Mouse (Mus musculus): ENCODE results near the gene Ccm2.

The Ccm2 gene

GRCm38 (mm10) chr11:6529961-6530360, 16.7 kb upstream of the Ccm2 start:
- no peak for DNase-seq (ENCODE audit: low read depth)

GRCm38 (mm10) chr11:6530746-6531145, 15.9 kb upstream of the Ccm2 start:
- DNase-seq (ENCODE audit: low read depth) = no peak

- no peak for DNase-seq (ENCODE audit: low read depth)
Measured at GRCm38 (mm10) chr11:6544683-6545082, 2.0 kb upstream of the Ccm2 start.

GRCm38 (mm10) chr11:6545186-6545856, 1.4 kb upstream of the Ccm2 start:
- DNase-seq (ENCODE audit: low read depth) = no peak

GRCm38 (mm10) chr11:6545857-6546192, 862 bp upstream of the Ccm2 start:
- DNase-seq (ENCODE audit: low read depth) = no peak

GRCm38 (mm10) chr11:6547037-6547680, 472 bp downstream of the Ccm2 start:
- DNase-seq (ENCODE audit: low read depth) = no peak

DNA sequence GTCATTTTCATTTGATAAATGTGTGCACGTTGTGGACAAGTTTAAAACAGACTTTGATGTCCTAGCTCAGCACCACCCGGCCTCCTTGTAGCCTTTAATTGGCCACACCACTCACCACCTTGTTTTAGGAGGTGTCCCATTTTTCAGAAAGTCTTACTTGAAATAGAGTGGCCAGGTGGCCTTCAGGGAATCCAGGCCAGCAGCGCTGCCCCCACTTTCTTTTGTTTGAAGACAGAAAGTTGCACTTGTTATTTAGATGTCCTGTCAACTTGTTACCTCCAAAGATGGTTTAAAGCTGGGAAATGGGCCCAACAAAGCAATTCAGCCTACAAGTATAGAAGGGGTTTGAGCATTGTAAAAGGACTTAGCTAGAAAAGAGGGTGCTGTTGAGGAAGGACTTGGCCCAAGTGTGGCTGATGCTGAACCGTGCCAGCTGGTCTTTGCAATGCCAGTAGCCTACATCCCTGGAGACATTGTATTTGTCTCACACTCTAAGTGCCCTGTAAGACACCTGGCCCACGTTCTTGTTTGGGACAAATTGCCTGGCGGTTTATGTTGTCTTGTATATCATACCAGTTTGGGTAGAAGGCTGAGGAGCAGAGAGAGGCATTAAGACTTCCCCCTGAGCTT, 1.1 kb downstream of the Ccm2 start:
- DNase-seq (ENCODE audit: low read depth) = no peak

DNA sequence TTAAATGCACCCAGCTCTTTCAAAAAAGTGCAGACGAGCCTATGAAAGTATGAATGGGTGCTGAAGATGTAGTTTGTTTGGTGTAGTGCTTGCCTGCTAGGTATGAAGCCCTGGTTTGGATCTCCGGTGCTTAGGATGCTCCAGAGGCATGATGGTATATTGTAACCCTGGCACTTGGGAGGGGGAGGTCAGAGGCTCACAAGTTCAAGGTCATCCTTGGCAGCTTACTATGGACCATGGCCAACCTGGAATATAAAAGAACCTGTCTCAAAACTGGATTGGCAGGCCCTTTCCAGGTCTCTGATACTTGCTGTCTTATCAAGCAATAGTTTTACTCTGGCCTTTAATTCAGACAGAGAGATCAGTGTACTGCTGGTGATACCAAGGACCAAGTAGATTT, 3.1 kb downstream of the Ccm2 start:
- no peak for DNase-seq (ENCODE audit: low read depth)

GRCm38 (mm10) chr11:6550201-6550600, 3.5 kb downstream of the Ccm2 start:
- no peak for DNase-seq (ENCODE audit: low read depth)

- no peak for DNase-seq (ENCODE audit: low read depth)
Measured at GRCm38 (mm10) chr11:6558234-6558633, 11.5 kb downstream of the Ccm2 start.

GRCm38 (mm10) chr11:6559996-6560395, 13.3 kb downstream of the Ccm2 start:
- DNase-seq (ENCODE audit: low read depth) = no peak

- no peak for DNase-seq (ENCODE audit: low read depth)
Measured at GRCm38 (mm10) chr11:6560655-6561360, 14.1 kb downstream of the Ccm2 start.

DNA sequence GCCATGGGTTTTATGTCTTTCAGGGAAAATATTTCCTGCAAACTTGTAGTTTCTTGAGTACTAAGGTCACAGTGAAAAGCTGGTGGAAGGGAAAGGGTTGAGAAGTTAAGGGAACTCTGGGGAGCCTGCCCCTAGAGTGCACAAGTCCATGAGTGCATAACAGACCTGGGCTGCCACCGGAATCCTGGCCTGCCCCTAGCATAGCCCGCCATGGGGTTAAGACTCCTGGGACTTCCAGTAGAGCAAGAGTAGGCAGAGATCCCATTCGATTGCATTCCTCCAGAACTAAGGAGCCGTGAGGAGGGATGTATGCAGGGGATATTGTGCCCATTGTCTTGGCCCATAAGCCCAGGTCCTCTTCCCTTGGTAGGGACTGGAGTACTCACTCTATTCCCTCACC, 14.8 kb downstream of the Ccm2 start:
- DNase-seq (ENCODE audit: low read depth) = no peak

DNA sequence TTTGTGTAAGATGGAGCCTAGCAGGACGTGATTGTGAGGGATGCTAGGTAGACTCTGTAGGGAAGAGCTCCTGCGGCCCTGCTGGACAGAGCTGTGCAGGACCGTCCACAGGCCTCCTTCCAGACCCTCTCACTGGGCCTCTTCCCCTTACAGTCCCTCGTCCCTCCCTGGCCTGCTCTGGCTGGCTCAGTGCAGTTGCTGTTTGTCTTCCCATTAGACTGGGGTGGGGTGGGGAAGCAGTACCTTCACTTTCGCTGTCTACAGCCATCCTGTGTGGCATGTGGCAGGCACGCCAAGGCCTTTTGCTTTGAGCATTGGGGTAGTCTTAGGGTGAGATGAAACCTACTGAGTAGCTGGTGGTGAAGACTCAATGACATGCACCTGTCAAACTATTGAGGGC, 15.7 kb downstream of the Ccm2 start:
- DNase-seq (ENCODE audit: low read depth) = no peak

DNA sequence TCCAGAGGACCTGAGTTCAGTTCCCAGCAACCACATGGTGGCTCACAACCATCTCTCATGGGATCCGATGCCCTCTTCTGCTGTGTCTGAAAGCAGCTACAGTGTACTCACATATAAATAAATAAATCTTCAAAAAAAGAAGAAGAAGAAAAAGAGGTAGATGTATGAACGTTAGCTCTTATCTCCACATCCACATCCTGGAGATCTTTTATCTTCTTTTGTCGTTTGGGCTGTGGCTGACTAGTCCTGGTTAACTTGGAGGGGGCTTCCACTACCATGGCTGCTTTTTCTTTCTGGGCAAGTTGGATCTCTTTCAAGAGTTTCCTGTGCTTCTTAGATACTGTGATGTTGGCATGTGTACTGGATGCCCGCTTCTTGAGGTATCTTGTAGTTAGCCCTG, 16.5 kb downstream of the Ccm2 start:
- DNase-seq (ENCODE audit: low read depth) = no peak

DNA sequence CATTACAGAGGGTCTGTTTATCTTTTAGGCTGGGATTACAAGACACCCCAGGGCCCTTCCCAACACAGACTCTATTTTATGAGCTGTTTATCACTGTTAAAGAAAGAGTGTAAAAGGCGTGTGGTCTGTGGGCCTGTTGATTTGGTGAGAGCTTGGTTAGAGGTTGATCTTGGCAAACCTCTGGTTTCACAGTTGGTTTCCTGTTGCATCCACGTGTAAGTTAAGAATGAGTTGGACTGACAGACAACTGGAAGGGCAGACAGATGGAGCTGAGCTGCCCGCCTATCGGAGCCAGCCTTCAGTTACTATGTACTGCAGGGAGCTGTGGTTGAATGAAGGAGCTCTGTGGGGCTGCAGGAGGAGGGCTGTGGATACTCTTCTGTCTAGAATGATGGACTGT, 19.8 kb downstream of the Ccm2 start:
- DNase-seq (ENCODE audit: low read depth) = no peak

DNA sequence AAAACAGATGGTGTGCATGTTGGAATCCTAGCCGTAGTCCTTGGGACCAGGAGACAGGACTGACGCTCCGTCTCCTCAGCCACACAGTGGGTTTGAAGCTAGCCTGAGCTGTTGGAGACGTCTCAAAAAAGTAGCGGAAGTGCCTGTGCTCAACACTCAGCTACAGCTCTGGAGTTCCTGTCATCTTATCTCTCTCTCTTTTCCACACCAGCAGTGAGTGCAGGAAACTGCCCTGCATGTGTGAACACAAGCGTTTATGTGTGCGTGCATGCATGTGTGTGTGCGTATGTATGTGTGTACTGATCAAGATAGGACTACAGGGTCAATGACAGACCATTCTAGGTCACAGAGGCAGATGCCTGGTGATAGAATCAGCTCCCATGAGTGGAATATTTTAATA, 21.3 kb downstream of the Ccm2 start:
- no peak for DNase-seq (ENCODE audit: low read depth)

GRCm38 (mm10) chr11:6568584-6569409, 22.1 kb downstream of the Ccm2 start:
- no peak for DNase-seq (ENCODE audit: low read depth)

GRCm38 (mm10) chr11:6569410-6569777, 22.7 kb downstream of the Ccm2 start:
- no peak for DNase-seq (ENCODE audit: low read depth)

DNA sequence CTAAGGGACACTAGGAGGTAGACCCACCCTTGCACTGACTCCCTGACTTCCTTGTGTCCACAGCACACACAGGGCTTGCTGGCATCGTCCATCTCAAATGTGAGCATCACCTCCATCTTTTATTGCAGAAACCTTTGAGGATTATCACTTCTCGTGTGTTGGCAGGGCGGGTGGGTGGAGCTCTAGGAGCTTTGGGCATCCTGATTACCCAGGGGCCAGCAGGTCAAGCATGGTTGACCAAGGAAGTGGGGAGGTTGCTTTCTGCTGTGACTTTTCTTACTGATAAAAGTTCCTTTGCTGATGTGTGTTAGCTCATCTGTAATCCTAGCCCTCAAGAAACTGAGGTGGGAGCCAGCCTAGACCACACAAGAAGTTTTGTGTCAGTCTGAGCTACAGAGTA, 29.5 kb downstream of the Ccm2 start:
- DNase-seq (ENCODE audit: low read depth) = no peak

DNA sequence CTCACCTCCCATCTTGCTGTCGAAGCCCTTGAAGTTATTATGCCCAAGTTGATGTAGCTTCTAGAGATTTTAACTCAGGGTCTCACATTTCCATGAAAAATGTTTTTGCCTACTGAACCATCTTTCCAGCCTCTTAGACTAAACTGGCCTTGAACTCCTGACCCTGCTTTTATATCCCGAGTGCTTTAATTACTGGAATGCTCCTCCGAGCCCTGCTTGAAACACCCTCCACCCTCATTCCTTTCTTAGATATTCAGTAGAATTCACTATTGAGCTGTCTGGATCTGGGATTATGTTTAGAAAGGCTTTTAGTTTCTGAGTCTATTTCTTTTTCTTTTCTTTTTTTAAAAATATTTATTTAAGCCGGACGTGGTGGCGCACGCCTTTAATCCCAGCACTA, 32.7 kb downstream of the Ccm2 start:
- DNase-seq (ENCODE audit: low read depth) = no peak

- no peak for DNase-seq (ENCODE audit: low read depth)
Measured at GRCm38 (mm10) chr11:6580065-6580750, 33.5 kb downstream of the Ccm2 start.

Measured in c-Kit-positive CD71-positive TER-119-negative erythroid progenitor cells, embryonic 14.5 days (primary cell).